Mouse (Mus musculus) heart, embryonic 10.5 days (tissue): Measurements from ENCODE around the gene Gm20388. TPM values are rescaled to one million over a fixed set of nuclear protein-coding genes. Genes with fewer than 3 reads are reported as not detected.

Experiments
- DNase-seq: peaks from one replicate; pipeline ENCODE4 v3.0.0-alpha.2; 2017; ENCODE audit warnings: low spot score
- H3K27ac ChIP-seq: fragments of 300-500 bp; sonication (generic); 2 replicates; pipeline ENCODE4 v1.5.1; 2016; ENCODE audit warnings: mild to moderate bottlenecking
- H3K27me3 ChIP-seq: fragments of 300-500 bp; sonication (generic); 2 replicates; pipeline ENCODE4 v1.6.1; 2016; ENCODE audit warnings: mild to moderate bottlenecking; ENCODE audit not compliant: poor library complexity, insufficient read depth, severe bottlenecking
- H3K36me3 ChIP-seq: fragments of 300-500 bp; sonication (generic); 2 replicates; pipeline ENCODE4 v1.6.1; 2016; ENCODE audit warnings: mild to moderate bottlenecking, moderate library complexity
- H3K4me1 ChIP-seq: fragments of 300-500 bp; sonication (generic); 2 replicates; pipeline ENCODE4 v1.6.1; 2016; ENCODE audit warnings: mild to moderate bottlenecking
- H3K4me3 ChIP-seq: fragments of 300-500 bp; sonication (generic); 2 replicates; pipeline ENCODE4 v1.5.1; 2016; ENCODE audit warnings: mild to moderate bottlenecking, moderate library complexity
- H3K9me3 ChIP-seq: fragments of 300-500 bp; sonication (generic); 2 replicates; pipeline ENCODE4 v1.6.1; 2016; ENCODE audit warnings: mild to moderate bottlenecking, moderate library complexity
- WGBS: fragments of 180-500 bp; shearing (Covaris S2); methylation state at CpG from one replicate; pipeline ENCODE4 v1.1.7; 2016; 5-methylcytosine and 5-hydroxymethylcytosine counted together
- polyA plus RNA-seq: library from polyadenylated mRNA; unstranded; fragments of >200 nt; fragmentation: Nextera tagmentation; extraction: Ambion mirVana; gene quantifications from 2 replicates; pipeline ENCODE4 v1.2.1, GENCODE M21; 2016

Gm20388 gene
- polyA plus RNA-seq, 1 experiment from 2014 or later = 4.5 TPM

- Histone ChIP-seq H3K4me1 (peaks cover 22% of the 10 kb centered on the region), H3K4me3 (no peak overlapping the region), H3K9me3 (no peaks in the 10 kb centered on the region), H3K27ac (no peak overlapping the region), H3K27me3 (no peaks in the 10 kb centered on the region; the same call in 1 of the 2 replicates), H3K36me3 (no peaks in the 10 kb centered on the region)
- 75% methylated on average over 8 of the region's 8 CpGs for WGBS
- DNase-seq = no peak
Observed at GRCm38 (mm10) chr8:121943716-121944115, 2033.1 kb downstream of the Gm20388 start.

- Histone ChIP-seq H3K4me3 (no peak within 1 kb of the TSS), H3K27me3 (no peaks in the 10 kb centered on the region; the same call in 1 of the 2 replicates), H3K4me1 (peaks cover 27% of the 10 kb centered on the region), H3K27ac (no peak within 1 kb of the TSS), H3K9me3 (no peaks in the 10 kb centered on the region), H3K36me3 (no peaks in the 10 kb centered on the region)
- DNase-seq = no peak
Observed at GRCm38 (mm10) chr8:121944831-121945230, 2034.2 kb downstream of the Gm20388 start, which contains the start of gene Car5a. TSS of gene Car5a (minus strand) at chr8:121944904.

GRCm38 (mm10) chr8:121946351-121946750 is 2035.7 kb downstream of the Gm20388 start:
- 0 out of 2 replicates have a peak overlapping the region, but pooled peaks have one; percentile 85 for H3K27ac ChIP-seq
- H3K4me1 ChIP-seq = peaks cover 30% of the 10 kb centered on the region
- no peaks in the 10 kb centered on the region for H3K9me3 ChIP-seq
- H3K27me3 ChIP-seq = no peaks in the 10 kb centered on the region; the same call in 1 of the 2 replicates
- DNase-seq = no peak
- WGBS = 82% methylated on average over 7 of the region's 7 CpGs
- 0 out of 2 replicates have a peak overlapping the region, but pooled peaks have one; percentile 54 for H3K4me3 ChIP-seq
- no peaks in the 10 kb centered on the region for H3K36me3 ChIP-seq

GRCm38 (mm10) chr8:121947047-121947752 is 2036.6 kb downstream of the Gm20388 start:
- Histone ChIP-seq H3K9me3 (no peaks in the 10 kb centered on the region), H3K27ac (peak overlapping the region; percentile 85), H3K4me1 (peaks cover 38% of the 10 kb centered on the region), H3K4me3 (peak overlapping the region; percentile 54), H3K27me3 (no peaks in the 10 kb centered on the region; the same call in 1 of the 2 replicates), H3K36me3 (no peaks in the 10 kb centered on the region)
- WGBS = 28% methylated on average over 19 of the region's 19 CpGs
- no peak for DNase-seq

- peaks cover 43% of the 10 kb centered on the region for H3K4me1 ChIP-seq
- H3K9me3 ChIP-seq = no peaks in the 10 kb centered on the region
- H3K4me3 ChIP-seq = peak overlapping the region; percentile 54
- peak; percentile 97 for DNase-seq
- H3K36me3 ChIP-seq = no peaks in the 10 kb centered on the region
- WGBS = under 1% methylated on average over 18 of the region's 18 CpGs
- no peaks in the 10 kb centered on the region; the same call in 1 of the 2 replicates for H3K27me3 ChIP-seq
- peak overlapping the region; percentile 85 for H3K27ac ChIP-seq
Observed at GRCm38 (mm10) chr8:121947753-121948141, 2037.1 kb downstream of the Gm20388 start.

GRCm38 (mm10) chr8:121948321-121949145 is 2037.9 kb downstream of the Gm20388 start:
- Histone ChIP-seq H3K9me3 (no peaks in the 10 kb centered on the region), H3K27me3 (no peaks in the 10 kb centered on the region; the same call in 1 of the 2 replicates), H3K36me3 (peaks cover 2% of the 10 kb centered on the region; the same call in 1 of the 2 replicates), H3K4me3 (peak overlapping the region; percentile 54), H3K4me1 (peaks cover 47% of the 10 kb centered on the region), H3K27ac (peak overlapping the region; percentile 85)
- no peak for DNase-seq
- 51% methylated on average over 19 of the region's 19 CpGs for WGBS

GRCm38 (mm10) chr8:121949222-121949800 is 2038.7 kb downstream of the Gm20388 start, which contains the start of gene Banp:
TSS of gene Banp (plus strand) at chr8:121949750.
- Histone ChIP-seq H3K27ac (peak within 1 kb of the TSS; percentile 97), H3K4me1 (peaks cover 54% of the 10 kb centered on the region), H3K27me3 (no peaks in the 10 kb centered on the region; the same call in 1 of the 2 replicates), H3K9me3 (no peaks in the 10 kb centered on the region), H3K4me3 (peak within 1 kb of the TSS; percentile 93), H3K36me3 (peaks cover 9% of the 10 kb centered on the region)
- no peak for DNase-seq
- WGBS = 59% methylated on average over 6 of the region's 6 CpGs

- Histone ChIP-seq H3K4me1 (peaks cover 62% of the 10 kb centered on the region), H3K36me3 (peaks cover 14% of the 10 kb centered on the region), H3K9me3 (no peaks in the 10 kb centered on the region), H3K4me3 (peak overlapping the region; percentile 93), H3K27ac (peak overlapping the region; percentile 97), H3K27me3 (no peaks in the 10 kb centered on the region)
- peak; percentile 99 for DNase-seq
- WGBS = under 1% methylated on average over 66 of the region's 66 CpGs
Observed at GRCm38 (mm10) chr8:121949941-121950748, 2039.5 kb downstream of the Gm20388 start.

- Histone ChIP-seq H3K4me1 (peaks cover 70% of the 10 kb centered on the region), H3K27me3 (no peaks in the 10 kb centered on the region), H3K36me3 (peaks cover 21% of the 10 kb centered on the region), H3K4me3 (peak overlapping the region; percentile 93), H3K27ac (peak overlapping the region; percentile 97), H3K9me3 (no peaks in the 10 kb centered on the region)
- WGBS = 3% methylated on average over 86 of the region's 97 CpGs
- no peak for DNase-seq
Observed at GRCm38 (mm10) chr8:121950749-121951655, 2040.4 kb downstream of the Gm20388 start.

GRCm38 (mm10) chr8:121951656-121952009 is 2041.0 kb downstream of the Gm20388 start:
- WGBS = 26% methylated on average over 7 of the region's 7 CpGs
- no peak for DNase-seq
- H3K27ac ChIP-seq = peak overlapping the region; percentile 97
- H3K4me1 ChIP-seq = peaks cover 75% of the 10 kb centered on the region
- H3K4me3 ChIP-seq = peak overlapping the region; percentile 93
- H3K36me3 ChIP-seq = peaks cover 23% of the 10 kb centered on the region
- H3K9me3 ChIP-seq = no peaks in the 10 kb centered on the region
- H3K27me3 ChIP-seq = no peaks in the 10 kb centered on the region

GRCm38 (mm10) chr8:121952122-121952521 is 2041.5 kb downstream of the Gm20388 start:
- DNase-seq = no peak
- Histone ChIP-seq H3K36me3 (peaks cover 23% of the 10 kb centered on the region), H3K27ac (0 out of 2 replicates have a peak overlapping the region, but pooled peaks have one; percentile 38), H3K4me1 (peaks cover 75% of the 10 kb centered on the region), H3K9me3 (no peaks in the 10 kb centered on the region), H3K27me3 (no peaks in the 10 kb centered on the region), H3K4me3 (peak overlapping the region; percentile 93)
